Comparison of ENCODE assay signal across 25 mouse cellular contexts in the genomic region with DNA sequence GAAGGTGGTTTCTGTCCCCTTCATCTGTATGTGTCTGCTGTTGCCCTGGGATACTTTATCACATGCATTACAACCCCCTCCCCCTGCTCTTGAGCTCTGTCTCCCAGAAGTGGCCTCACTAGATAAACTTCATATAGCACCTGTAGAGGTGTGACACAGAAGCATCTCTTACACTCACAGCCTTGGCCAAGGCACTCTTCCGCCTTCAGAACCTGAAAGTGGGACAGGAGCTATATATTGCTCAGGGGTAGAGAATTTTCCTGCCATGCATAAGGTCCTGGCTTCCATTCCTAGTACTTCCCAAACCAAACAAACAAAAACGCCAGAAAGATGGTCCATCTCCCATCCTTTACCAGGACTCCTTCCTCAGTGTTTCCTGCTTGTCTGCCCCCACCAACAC. TPM values are rescaled to one million over a fixed set of nuclear protein-coding genes. Genes with fewer than 3 reads are reported as not detected.
A peak's percentile ranks its signal among the peaks of the same experiment; 100 is the strongest.
DNase-seq lines count a peak whose midpoint lies in the region; ATAC-seq and TF ChIP-seq lines count a peak whose summit lies in the region.
"Had no signal": no experiment of that assay in that cellular context is flagged by ENCODE, and none has a peak within 500 bp of the region (broad histone marks: within the 10 kb centered on the region; RNA-seq: fewer than 3 reads in every experiment).

No protein-coding gene starts in this region.

- H3K9me3 ChIP-seq in liver, embryonic 12.5 days (replicated peaks): no peaks in the 10 kb centered on the region
- H3K9me3 ChIP-seq in liver, embryonic 11.5 days (ENCODE audit: control insufficient read depth, low read length): no peaks in the 10 kb centered on the region
- H3K9me3 ChIP-seq in liver, embryonic 14.5 days (ENCODE audit: control insufficient read depth, low read length): no peaks in the 10 kb centered on the region
- no peaks in the 10 kb centered on the region for H3K9me3 ChIP-seq in liver, embryonic 16.5 days (replicated peaks; ENCODE audit: control insufficient read depth, low read length)
- H3K9me3 ChIP-seq: embryonic facial prominence, embryonic 12.5 days; embryonic facial prominence, embryonic 15.5 days; heart, embryonic 10.5 days had no signal

- H3K4me2 ChIP-seq in liver, embryonic 12.5 days: no peak overlapping the region
- no peak overlapping the region for H3K4me2 ChIP-seq in liver, embryonic 11.5 days
- no peak overlapping the region for H3K4me2 ChIP-seq in liver, embryonic 14.5 days (ENCODE audit: low read depth)
- no peak overlapping the region for H3K4me2 ChIP-seq in liver, embryonic 16.5 days (ENCODE audit: low read depth, low read length)
- H3K4me2 ChIP-seq: embryonic facial prominence, embryonic 12.5 days; embryonic facial prominence, embryonic 15.5 days; heart, embryonic 13.5 days; hindbrain, embryonic 14.5 days had no signal

- DNase-seq in liver, embryonic 11.5 days (ENCODE audit: low spot score): no peak
- no peak for DNase-seq in liver, embryonic 14.5 days (ENCODE audit: low read depth in 3 of 3, low spot score in 3 of 3)
- no peak for DNase-seq in kidney, postnatal 14 days
- no peak for DNase-seq in cerebellum, adult 18-20 months
- DNase-seq: adrenal gland, adult 2 months; adrenal gland, postnatal 14 days; cerebellum, adult 11-12 months; cerebellum, adult 9-10 months; cerebellum, postnatal 25 days; forebrain, postnatal 0 days; gastrocnemius, postnatal 10 days; gastrocnemius, postnatal 36 days; heart, adult 2 months; heart, postnatal 14 days; heart, postnatal 4 days had no signal

- no peak for ATAC-seq in liver, embryonic 12.5 days
- no peak for ATAC-seq in liver, embryonic 11.5 days (replicated peaks; ENCODE audit: low FRiP score)
- no peak for ATAC-seq in liver, embryonic 14.5 days (ENCODE audit: insufficient read depth)
- no peak for ATAC-seq in liver, embryonic 16.5 days (ENCODE audit: low read depth)
- ATAC-seq: CD4-positive, CD25-positive, alpha-beta regulatory T cell, adult 4 months; forebrain, embryonic 14.5 days; forebrain, postnatal 0 days; hindbrain, postnatal 0 days had no signal

- no peak overlapping the region for H3K4me3 ChIP-seq in liver, embryonic 12.5 days
- no peak overlapping the region for H3K4me3 ChIP-seq in liver, embryonic 11.5 days (ENCODE audit: low read depth, low read length)
- H3K4me3 ChIP-seq in liver, embryonic 14.5 days (ENCODE audit: insufficient read depth in 1 of 2, low read depth in 2 of 2, low read length in 2 of 2): no peak overlapping the region
- H3K4me3 ChIP-seq in liver, embryonic 16.5 days (ENCODE audit: low read depth, low read length): no peak overlapping the region
- H3K4me3 ChIP-seq: embryonic facial prominence, embryonic 12.5 days; embryonic facial prominence, embryonic 15.5 days; heart, adult 2 months; heart, embryonic 10.5 days; heart, embryonic 13.5 days had no signal

- H3K27me3 ChIP-seq in liver, embryonic 12.5 days (replicated peaks): no peaks in the 10 kb centered on the region
- no peaks in the 10 kb centered on the region for H3K27me3 ChIP-seq in liver, embryonic 11.5 days (replicated peaks; ENCODE audit: control insufficient read depth, insufficient read depth, low read length)
- H3K27me3 ChIP-seq in liver, embryonic 14.5 days (ENCODE audit: control insufficient read depth, insufficient read depth, low read length): no peaks in the 10 kb centered on the region
- H3K27me3 ChIP-seq in liver, embryonic 16.5 days (ENCODE audit: control insufficient read depth, insufficient read depth, low read depth, low read length): no peaks in the 10 kb centered on the region
- H3K27me3 ChIP-seq: embryonic facial prominence, embryonic 12.5 days; embryonic facial prominence, embryonic 15.5 days; heart, embryonic 13.5 days had no signal

- peaks cover 48% of the 10 kb centered on the region for H3K4me1 ChIP-seq in liver, embryonic 12.5 days
- no peaks in the 10 kb centered on the region for H3K4me1 ChIP-seq in liver, embryonic 11.5 days (replicated peaks; ENCODE audit: control insufficient read depth, insufficient read depth, low read length)
- peaks cover 33 to 42% of the 10 kb centered on the region in 2 experiments for H3K4me1 ChIP-seq in liver, embryonic 14.5 days (replicated peaks; ENCODE audit: control insufficient read depth in 2 of 2, insufficient read depth in 2 of 2, low read length in 1 of 2)
- H3K4me1 ChIP-seq in liver, embryonic 16.5 days (ENCODE audit: control insufficient read depth, low read depth, low read length): peaks cover 32% of the 10 kb centered on the region
- H3K4me1 ChIP-seq: embryonic facial prominence, embryonic 12.5 days; embryonic facial prominence, embryonic 15.5 days had no signal

- H3K9ac ChIP-seq in liver, embryonic 12.5 days: no peak overlapping the region; the same call in 1 of the 2 replicates
- no peak overlapping the region for H3K9ac ChIP-seq in liver, embryonic 11.5 days (ENCODE audit: low read depth, low read length)
- no peak overlapping the region for H3K9ac ChIP-seq in liver, embryonic 14.5 days (replicated peaks)
- H3K9ac ChIP-seq in liver, embryonic 16.5 days (ENCODE audit: low read depth, low read length): no peak overlapping the region; the same call in 1 of the 2 replicates
- H3K9ac ChIP-seq: embryonic facial prominence, embryonic 12.5 days; embryonic facial prominence, embryonic 15.5 days; forebrain, postnatal 0 days; heart, embryonic 13.5 days; hindbrain, embryonic 14.5 days had no signal

- TF ChIP-seq CTCF in liver, embryonic 14.5 days (IDR thresholded peaks at IDR 0.05; ENCODE audit: low read depth): no peak

- peaks cover 71% of the 10 kb centered on the region for H3K36me3 ChIP-seq in liver, embryonic 12.5 days
- H3K36me3 ChIP-seq in liver, embryonic 11.5 days (ENCODE audit: control insufficient read depth, insufficient read depth, low read length): peaks cover 4% of the 10 kb centered on the region; the same call in 1 of the 2 replicates
- H3K36me3 ChIP-seq in liver, embryonic 14.5 days (replicated peaks; ENCODE audit: control insufficient read depth, insufficient read depth, low read depth): no peaks in the 10 kb centered on the region; the same call in 1 of the 2 replicates
- H3K36me3 ChIP-seq in liver, embryonic 16.5 days (ENCODE audit: control insufficient read depth, insufficient read depth): no peaks in the 10 kb centered on the region; the same call in 1 of the 2 replicates
- H3K36me3 ChIP-seq: embryonic facial prominence, embryonic 12.5 days; embryonic facial prominence, embryonic 15.5 days had no signal

- TF ChIP-seq EP300 in liver, embryonic 14.5 days (IDR thresholded peaks at IDR 0.05; ENCODE audit: low read depth): no peak

- H3K27ac ChIP-seq in liver, embryonic 12.5 days: peak overlapping the region; percentile 92
- H3K27ac ChIP-seq in liver, embryonic 11.5 days (ENCODE audit: low read depth, low read length): no peak overlapping the region
- peak overlapping the region; percentile 53 for H3K27ac ChIP-seq in liver, embryonic 14.5 days
- H3K27ac ChIP-seq in liver, embryonic 16.5 days (ENCODE audit: low read length): peak overlapping the region; percentile 35
- H3K27ac ChIP-seq: embryonic facial prominence, embryonic 12.5 days; embryonic facial prominence, embryonic 15.5 days; heart, adult 2 months; heart, embryonic 10.5 days; heart, embryonic 13.5 days; hindbrain, embryonic 14.5 days; hindbrain, postnatal 0 days had no signal

- 69% methylated on average over 2 of the region's 2 CpGs for WGBS in liver, embryonic 12.5 days (ENCODE audit: insufficient replicate concordance)
- WGBS in liver, embryonic 11.5 days: 77% methylated on average over 2 of the region's 2 CpGs
- WGBS in liver, embryonic 14.5 days (ENCODE audit: insufficient replicate concordance): 75% methylated on average over 2 of the region's 2 CpGs
- WGBS in liver, embryonic 16.5 days (ENCODE audit: insufficient replicate concordance): 72% methylated on average over 2 of the region's 2 CpGs

RNA-seq across cellular contexts. Expression of gene Atg16l1, which starts 51.4 kb away (rescaled TPM):
- polyA plus RNA-seq in liver, embryonic 12.5 days (2016; fragmentation: Nextera tagmentation; extraction: Ambion mirVana): 19.5 and 21.9 TPM in 2 replicates
- 27.3 and 29.4 TPM in 2 replicates for polyA plus RNA-seq in liver, embryonic 11.5 days (2014; fragmentation: Nextera tagmentation; extraction: Ambion mirVana)
- polyA plus RNA-seq in liver, embryonic 14.5 days (2012; rRNA removed): 12.5 and 13.4 TPM in 2 replicates
- 10.9 and 12.8 TPM in 2 replicates for polyA plus RNA-seq in liver, embryonic 14.5 days (2014; fragmentation: Nextera tagmentation; extraction: Ambion mirVana)
- polyA plus RNA-seq in liver, embryonic 16.5 days (2015; fragmentation: Nextera tagmentation; extraction: Ambion mirVana): 14.0 and 14.7 TPM in 2 replicates
